Mouse (Mus musculus) frontal cortex, postnatal 25 days (tissue): ENCODE measurements at regions not wholly inside any gene's neighbourhood (a gene's known extent, or its start where the extent isn't known, plus 50 kb on each side); places are given as distances from the start of the nearest gene placed in this dataset.

ENCODE experiments used
- DNase-seq, 2 experiments: peaks; one replicate each; pipeline ENCODE4 v3.0.0; 2022; ENCODE audit warnings: low spot score in 2 of 2

GRCm38 (mm10) chr9:30772456-30772855, 149.8 kb downstream of the Adamts15 start:
- no peak for DNase-seq

- DNase-seq: no peak
Observed at GRCm38 (mm10) chr9:30770436-30771173, 151.6 kb downstream of the Adamts15 start.

- no peak for DNase-seq
Observed at GRCm38 (mm10) chr9:30769435-30769729, 152.9 kb downstream of the Adamts15 start.

GRCm38 (mm10) chr9:30768665-30769434, 153.4 kb downstream of the Adamts15 start:
- DNase-seq: no peak

- no peak for DNase-seq
Observed at GRCm38 (mm10) chr9:30766701-30767100, 155.6 kb downstream of the Adamts15 start.

- DNase-seq: no peak
Observed at GRCm38 (mm10) chr9:30766171-30766570, 156.1 kb downstream of the Adamts15 start.

GRCm38 (mm10) chr9:30765017-30765569, 157.2 kb downstream of the Adamts15 start:
- no peak for DNase-seq

- no peak for DNase-seq
Observed at GRCm38 (mm10) chr9:30762913-30763312, 159.3 kb downstream of the Adamts15 start.

- no peak for DNase-seq
Observed at GRCm38 (mm10) chr9:30758121-30758520, 164.1 kb downstream of the Adamts15 start.

- DNase-seq: no peak
Observed at GRCm38 (mm10) chr9:30757406-30757805, 164.8 kb downstream of the Adamts15 start.

- DNase-seq: no peak
Observed at GRCm38 (mm10) chr9:30756796-30757195, 165.5 kb downstream of the Adamts15 start.

- DNase-seq: no peak
Observed at GRCm38 (mm10) chr9:30755586-30755985, 166.7 kb downstream of the Adamts15 start.

GRCm38 (mm10) chr9:30754826-30755225, 167.4 kb downstream of the Adamts15 start:
- DNase-seq: no peak

GRCm38 (mm10) chr9:30743471-30743870, 178.8 kb downstream of the Adamts15 start:
- DNase-seq: no peak

GRCm38 (mm10) chr9:30742471-30743098, 179.7 kb downstream of the Adamts15 start:
- DNase-seq: no peak

- DNase-seq: no peak
Observed at GRCm38 (mm10) chr9:30731687-30732086, 190.6 kb downstream of the Adamts15 start.

- DNase-seq: no peak
Observed at GRCm38 (mm10) chr9:30723364-30724070, 198.7 kb downstream of the Adamts15 start.

- no peak for DNase-seq
Observed at GRCm38 (mm10) chr9:30721861-30722260, 200.4 kb downstream of the Adamts15 start.

- no peak for DNase-seq
Observed at GRCm38 (mm10) chr9:30716421-30717170, 205.7 kb downstream of the Adamts15 start.

- DNase-seq: no peak
Observed at GRCm38 (mm10) chr9:30710131-30710530, 212.1 kb downstream of the Adamts15 start.

- DNase-seq: no peak
Observed at GRCm38 (mm10) chr9:30699848-30700247, 222.4 kb downstream of the Adamts15 start.
